Mouse (Mus musculus) embryonic fibroblast, embryonic 13.5 days (primary cell): ENCODE results near the gene Fmo6.

Experiments
- CTCF ChIP-seq: IDR thresholded peaks from 2 replicates; pipeline ENCODE4 v1.5.1; 2011; ENCODE audit warnings: mild to moderate bottlenecking, control low read depth, low read length, moderate library complexity, borderline replicate concordance; ENCODE audit not compliant: insufficient read depth
- POLR2A ChIP-seq: IDR thresholded peaks from 2 replicates; pipeline ENCODE4 v1.6.1; 2011; ENCODE audit warnings: low read depth, mild to moderate bottlenecking, control low read depth, low read length, moderate library complexity

- TF ChIP-seq CTCF, result peak; percentile 68; the same call in 1 of the 2 replicates
- TF ChIP-seq POLR2A, result no peak
Observed at GRCm38 (mm10) chr1:162879595-162880369, 57.5 kb downstream of the Fmo6 start.
